Mouse (Mus musculus) heart, postnatal 25 days (tissue): ENCODE data around the gene Dnah2. TPM values are rescaled to one million over a fixed set of nuclear protein-coding genes. Genes with fewer than 3 reads are reported as not detected.
"Not testable (repeated sequence)": the region's sequence is repeated elsewhere in the genome, so short reads cannot be mapped to it uniquely, and the experiment has no call there.

Source experiments
- DNase-seq: peaks from one replicate; pipeline ENCODE4 v3.0.0; 2022; ENCODE audit warnings: low spot score
- intact Hi-C: fragments of 180-260 bp; cut with DNase I; formaldehyde crosslinking; loops from one replicate; pipeline ENCODE4 v1.15.1; 2025
- total RNA-seq, 2 experiments: library from RNA; stranded (reverse); gene quantifications; 2 replicates each; pipeline ENCODE4 v1.2.3; 2021

Gene Dnah2
- total RNA-seq, 2 experiments from 2014 or later, result 0.17 to 0.39 TPM

DNA sequence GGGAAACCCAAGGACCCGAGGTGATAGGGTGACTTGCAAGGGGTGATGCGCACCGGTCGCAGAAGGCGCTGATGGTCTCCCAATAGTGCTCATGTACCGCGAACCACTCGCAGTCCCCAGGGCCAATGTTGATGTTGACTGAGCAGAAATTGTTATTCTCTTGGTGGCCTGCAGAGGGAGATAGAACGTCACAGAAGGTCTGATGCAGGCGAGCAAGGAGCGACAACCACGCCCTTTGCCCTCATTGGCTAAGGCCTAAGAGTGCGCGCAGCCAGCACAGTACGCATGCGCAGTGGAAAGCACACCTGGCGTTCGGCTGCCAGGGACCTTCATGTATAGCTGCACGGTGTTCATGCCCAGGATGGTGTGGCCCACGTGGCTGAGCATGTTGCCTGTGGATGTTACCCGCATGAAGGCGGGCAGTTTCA, 147.7 kb downstream of the Dnah2 start:
- DNase-seq, result peak; percentile 74

DNA sequence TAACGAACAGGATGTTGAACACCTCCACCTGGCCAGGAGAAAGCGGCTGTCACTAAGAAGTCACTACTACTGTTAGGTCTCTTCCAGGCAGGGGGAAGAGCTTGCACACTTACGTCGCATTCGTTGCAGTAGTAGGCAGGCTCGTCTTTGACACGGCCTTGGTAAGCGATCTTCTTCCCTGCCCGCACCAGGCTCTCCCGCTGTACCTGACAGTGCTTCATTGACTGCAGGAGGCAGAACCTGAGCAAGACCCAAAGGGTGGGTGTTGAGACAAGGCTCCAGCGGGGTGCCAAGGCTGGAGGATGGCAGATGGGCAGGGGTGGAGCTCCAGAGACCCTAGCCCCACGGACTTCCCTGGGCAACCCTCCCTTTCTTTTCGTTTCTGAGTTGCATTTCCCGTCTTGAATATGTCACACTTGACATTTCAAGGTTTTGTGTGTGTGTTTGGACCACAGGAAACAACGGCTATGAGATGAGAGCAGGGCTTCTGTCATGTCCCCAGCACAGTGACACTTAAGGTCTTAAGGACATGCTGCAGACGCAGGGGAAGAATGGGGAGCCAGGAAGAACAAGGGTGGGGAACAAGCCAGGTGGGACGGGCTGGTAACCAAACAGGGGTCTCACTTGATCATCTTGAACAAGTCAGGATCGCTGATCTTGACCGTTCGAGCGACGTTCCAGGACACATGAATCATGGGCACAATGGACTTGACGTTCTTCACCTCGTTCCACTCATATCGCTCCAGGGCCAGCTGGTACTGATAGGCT, 148.6 kb downstream of the Dnah2 start:
- intact Hi-C loops, result loop anchor here (1.0 to 10.0 kb wide), 2 partner anchors 32 to 595 kb away; partner anchors contain the start of genes Gabarap and Phf23
- no peak for DNase-seq

More for the DNA sequence above, 147.7 kb downstream of the Dnah2 start:
- intact Hi-C loops, result loop anchor here (1.0 to 10.0 kb wide), 2 partner anchors 113 to 594 kb away; partner anchors contain the start of genes Gabarap and Phf23

GRCm38 (mm10) chr11:69399201-69400082, 149.5 kb downstream of the Dnah2 start:
- intact Hi-C loops, result loop anchor here (1.0 to 10.0 kb wide), 3 partner anchors 33 to 595 kb away; partner anchors contain the start of genes Gabarap, Per1 and Phf23
- DNase-seq, result no peak

DNA sequence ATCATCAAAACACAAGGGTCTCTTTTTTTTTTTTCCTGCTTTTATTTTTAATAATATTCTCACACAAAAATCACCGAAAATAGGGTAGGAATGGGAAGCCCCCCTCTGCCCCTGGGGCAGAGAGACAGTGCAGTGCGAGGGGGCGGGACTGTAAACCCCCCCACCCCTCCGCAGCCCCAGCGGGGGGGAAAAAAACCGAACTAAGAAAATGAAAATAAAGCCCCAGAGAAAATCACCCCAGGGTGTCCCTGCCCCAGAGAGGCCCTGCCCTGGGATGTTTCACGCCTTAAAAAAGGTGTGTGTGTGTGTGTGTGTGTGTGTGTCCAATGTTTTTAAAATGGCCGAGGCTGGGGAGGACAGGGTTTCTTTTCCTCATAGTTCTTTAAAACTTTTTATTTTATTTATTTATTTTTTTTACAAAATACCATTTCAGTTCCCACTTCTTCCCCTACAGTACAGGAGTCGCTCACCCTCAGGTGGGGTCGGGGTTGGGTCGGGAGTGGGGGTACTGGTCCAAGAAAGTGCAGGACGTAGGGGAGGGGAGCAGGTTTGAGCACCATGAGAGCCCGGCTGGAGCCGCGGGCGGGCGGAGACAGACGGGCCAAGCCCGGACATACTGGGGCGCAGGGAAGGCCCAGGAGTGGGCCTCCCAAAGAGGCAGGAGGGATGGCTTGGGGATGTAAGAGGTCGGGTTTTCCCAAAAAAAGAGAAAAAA, 150.3 kb downstream of the Dnah2 start:
- DNase-seq, result no peak
- intact Hi-C loops, result loop anchor here (5.0 kb wide), 1 partner anchor 301 kb away; the partner anchor contains the start of gene Per1

GRCm38 (mm10) chr11:69398059-69398458, 150.9 kb downstream of the Dnah2 start, which contains the start of gene Tmem88:
Tmem88 (minus strand) TSS chr11:69398234.
- intact Hi-C loops, result loop anchor here (5.0 kb wide), 1 partner anchor 301 kb away; the partner anchor contains the start of gene Per1
- DNase-seq, result peak; percentile 61

- intact Hi-C loops, result loop anchor here (5.0 kb wide), 1 partner anchor 300 kb away; the partner anchor contains the start of gene Per1
Observed at GRCm38 (mm10) chr11:69397581-69398057, 151.3 kb downstream of the Dnah2 start.

DNA sequence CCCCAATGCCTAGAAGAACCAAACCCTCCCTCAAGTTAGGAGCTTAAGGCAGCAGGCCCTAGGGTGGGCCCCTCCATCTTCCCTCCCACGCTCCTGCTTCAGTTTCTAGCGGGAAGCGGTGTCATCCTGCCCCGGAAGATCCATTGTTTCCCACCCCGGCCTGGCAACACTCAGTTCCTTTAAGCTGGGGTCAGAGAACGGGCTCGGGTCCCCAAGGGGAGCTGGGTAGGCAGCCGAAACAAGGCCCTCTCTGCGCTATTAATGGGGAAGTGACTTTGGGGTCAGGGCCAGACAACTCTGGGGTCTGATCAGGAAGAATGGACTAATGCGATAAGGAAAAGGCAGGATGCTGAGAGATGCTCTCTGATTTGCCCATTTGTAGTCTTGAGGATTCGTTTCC, 152.1 kb downstream of the Dnah2 start:
- intact Hi-C loops, result loop anchor here (5.0 kb wide), 1 partner anchor 299 kb away; the partner anchor contains the start of gene Per1
- DNase-seq, result peak; percentile 76

More at GRCm38 (mm10) chr11:69397581-69398057, 151.3 kb downstream of the Dnah2 start:
- DNase-seq, result peak; percentile 8

GRCm38 (mm10) chr11:69395634-69396373, 153.1 kb downstream of the Dnah2 start:
- peak; percentile 94 for DNase-seq
- intact Hi-C loops, result loop anchor here (5.0 kb wide), 1 partner anchor 299 kb away; the partner anchor contains the start of gene Per1

- intact Hi-C loops, result loop anchor here (5.0 kb wide), 1 partner anchor 298 kb away; the partner anchor contains the start of gene Per1
- peak; percentile 83 for DNase-seq
Observed at GRCm38 (mm10) chr11:69395235-69395633, 153.7 kb downstream of the Dnah2 start, which contains the start of the genes Naa38 and Cyb5d1. Naa38 (plus strand) TSS chr11:69395487. Cyb5d1 (minus strand) TSS chr11:69395631.

GRCm38 (mm10) chr11:69394591-69395167, 154.2 kb downstream of the Dnah2 start:
- intact Hi-C loops, result loop anchor here (5.0 kb wide), 1 partner anchor 297 kb away; the partner anchor contains the start of gene Per1
- not testable (repeated sequence) for DNase-seq

GRCm38 (mm10) chr11:69390400-69391034, 158.4 kb downstream of the Dnah2 start:
- intact Hi-C loops, result loop anchor here (1.0 to 2.0 kb wide), 2 partner anchors 58 to 121 kb away; no protein-coding TSS in a partner anchor
- DNase-seq, result no peak

GRCm38 (mm10) chr11:69389531-69390399, 159.1 kb downstream of the Dnah2 start:
- no peak for DNase-seq
- intact Hi-C loops, result loop anchor here (1.0 to 10.0 kb wide), 4 partner anchors 57 to 195 kb away; partner anchors contain the start of gene Alox8

DNA sequence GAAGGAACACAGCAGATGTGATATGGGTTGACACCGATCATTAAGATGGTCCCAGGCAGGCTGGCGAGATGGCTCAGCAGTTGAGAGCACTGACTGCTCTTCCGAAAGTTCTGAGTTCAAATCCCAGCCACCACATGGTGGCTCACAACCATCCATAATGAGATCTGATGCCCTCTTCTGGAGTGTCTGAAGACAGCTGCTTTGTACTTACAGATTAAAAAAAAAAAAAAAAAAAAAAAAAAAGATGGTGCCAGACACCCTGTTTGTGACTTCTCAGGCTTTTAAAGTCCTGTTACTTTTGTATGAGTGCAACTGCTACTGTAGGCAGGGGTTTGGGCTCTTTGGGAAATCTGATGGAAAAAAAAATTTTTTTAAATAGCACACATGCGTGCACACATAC, 160.2 kb downstream of the Dnah2 start:
- no peak for DNase-seq
- intact Hi-C loops, result loop anchor here (1.0 to 10.0 kb wide), 2 partner anchors 116 to 194 kb away; partner anchors contain the start of gene Alox8

GRCm38 (mm10) chr11:69386758-69387157, 162.2 kb downstream of the Dnah2 start:
- intact Hi-C loops, result loop anchor here (10.0 kb wide), 1 partner anchor 192 kb away; the partner anchor contains the start of gene Alox8
- DNase-seq, result no peak

- intact Hi-C loops, result loop anchor here (10.0 kb wide), 1 partner anchor 190 kb away; the partner anchor contains the start of gene Alox8
Observed at GRCm38 (mm10) chr11:69384979-69385378, 163.9 kb downstream of the Dnah2 start.

More at GRCm38 (mm10) chr11:69384979-69385378, 163.9 kb downstream of the Dnah2 start:
- DNase-seq, result no peak
